Mouse (Mus musculus) myocyte (in vitro differentiated cells): ENCODE data around the gene Nfyb.

Source experiments
- CEBPB ChIP-seq: IDR thresholded peaks from 2 replicates; pipeline ENCODE4 v1.6.1; 2011; ENCODE audit warnings: mild to moderate bottlenecking, moderate library complexity; ENCODE audit not compliant: poor library complexity, insufficient read depth, severe bottlenecking
- E2F4 ChIP-seq: IDR thresholded peaks from one replicate; pipeline ENCODE4 v1.6.1; 2011; ENCODE audit warnings: mild to moderate bottlenecking, control low read depth, moderate library complexity; ENCODE audit not compliant: insufficient read depth
- MAX ChIP-seq: IDR thresholded peaks from one replicate; pipeline ENCODE4 v1.6.1; 2011; ENCODE audit warnings: low read depth, mild to moderate bottlenecking, control low read depth
- MYOD1 ChIP-seq, 3 experiments: IDR thresholded peaks; one replicate each; pipeline ENCODE4 v1.6.1; 2011; ENCODE audit warnings: control low read depth in 2 of 3, low read depth in 2 of 3, mild to moderate bottlenecking in 2 of 3, moderate library complexity in 1 of 3; ENCODE audit not compliant: insufficient read length in 2 of 3, control insufficient read depth in 1 of 3
- MYOG ChIP-seq, 3 experiments: IDR thresholded peaks; one replicate each; pipeline ENCODE4 v1.6.1; 2011; ENCODE audit warnings: control low read depth in 2 of 3, low read depth in 2 of 3, mild to moderate bottlenecking in 2 of 3; ENCODE audit not compliant: insufficient read length in 2 of 3, control insufficient read depth in 1 of 3, insufficient read depth in 1 of 3
- POLR2A ChIP-seq: IDR thresholded peaks from one replicate; pipeline ENCODE4 v1.6.1; 2011; ENCODE audit warnings: low read depth, mild to moderate bottlenecking, control low read depth, moderate library complexity; ENCODE audit not compliant: insufficient read length
- POLR2AphosphoS2 ChIP-seq: IDR thresholded peaks from one replicate; pipeline ENCODE4 v1.6.1; 2011; ENCODE audit warnings: low read depth, control low read depth; ENCODE audit not compliant: insufficient read length
- TCF12 ChIP-seq: IDR thresholded peaks from one replicate; pipeline ENCODE4 v1.6.1; 2011; ENCODE audit warnings: mild to moderate bottlenecking, control low read depth; ENCODE audit not compliant: poor library complexity, insufficient read depth, severe bottlenecking
- USF1 ChIP-seq: IDR thresholded peaks from one replicate; pipeline ENCODE4 v1.6.1; 2011; ENCODE audit warnings: low read depth, mild to moderate bottlenecking, control low read depth, moderate library complexity

GRCm38 (mm10) chr10:82745301-82745700, 18.6 kb downstream of the Nfyb start:
- TF ChIP-seq CEBPB (no peak), POLR2AphosphoS2 (no peak), E2F4 (no peak), POLR2A (no peak), TCF12 (no peak), MYOG (IDR thresholded peaks at IDR 0.05; ENCODE audit: control insufficient read depth in 1 of 3, insufficient read depth in 1 of 3, insufficient read length in 2 of 3, low read depth in 2 of 3) (no peak), MYOD1 (IDR thresholded peaks at IDR 0.05; ENCODE audit: control insufficient read depth in 1 of 3, insufficient read length in 2 of 3, low read depth in 2 of 3) (no peak), MAX (no peak), USF1 (no peak)
